Mouse (Mus musculus) liver, embryonic 13.5 days (tissue): ENCODE data around the gene Olfr629. TPM values are rescaled to one million over a fixed set of nuclear protein-coding genes. Genes with fewer than 3 reads are reported as not detected.

Experiments
- ATAC-seq: fragments of 200-750 bp; cut with Nextera tagmentation; 2 replicates; pipeline ENCODE4 v1.8.0; 2017; ENCODE audit warnings: low read depth, mild to moderate bottlenecking, moderate number of reproducible peaks, moderate library complexity
- DNase-seq: peaks from one replicate; pipeline ENCODE4 v3.0.0; 2022
- H3K27ac ChIP-seq: fragments of 300-500 bp; sonication (generic); 2 replicates; pipeline ENCODE4 v1.5.1; 2015; ENCODE audit warnings: moderate library complexity, mild to moderate bottlenecking, inconsistent platforms
- H3K27me3 ChIP-seq: fragments of 300-500 bp; sonication (generic); 2 replicates; pipeline ENCODE4 v1.6.1; 2015; ENCODE audit warnings: mild to moderate bottlenecking, inconsistent platforms
- H3K36me3 ChIP-seq: fragments of 300-500 bp; sonication (generic); 2 replicates; pipeline ENCODE4 v1.6.1; 2015; ENCODE audit warnings: mild to moderate bottlenecking, inconsistent platforms
- H3K4me1 ChIP-seq: fragments of 300-500 bp; sonication (generic); replicated peaks from 2 replicates; pipeline ENCODE4 v1.6.1; 2015; ENCODE audit warnings: inconsistent platforms
- H3K4me2 ChIP-seq: fragments of 300-500 bp; sonication (generic); 2 replicates; pipeline ENCODE4 v1.6.1; 2015; ENCODE audit warnings: inconsistent platforms, mild to moderate bottlenecking, moderate library complexity
- H3K4me3 ChIP-seq: fragments of 300-500 bp; sonication (generic); replicated peaks from 2 replicates; pipeline ENCODE4 v1.5.1; 2015; ENCODE audit warnings: mild to moderate bottlenecking, inconsistent platforms
- H3K9ac ChIP-seq: fragments of 300-500 bp; sonication (generic); 2 replicates; pipeline ENCODE4 v1.6.1; 2015; ENCODE audit warnings: mild to moderate bottlenecking, inconsistent platforms
- H3K9me3 ChIP-seq: fragments of 300-500 bp; sonication (generic); replicated peaks from 2 replicates; pipeline ENCODE4 v1.6.1; 2016; ENCODE audit warnings: inconsistent platforms
- WGBS: fragments of 180-500 bp; shearing (Covaris S2); methylation state at CpG from one replicate; pipeline ENCODE4 v1.1.7; 2015; ENCODE audit not compliant: insufficient replicate concordance; 5-methylcytosine and 5-hydroxymethylcytosine counted together
- polyA plus RNA-seq: library from polyadenylated mRNA; unstranded; fragments of >200 nt; fragmentation: Nextera tagmentation; extraction: Ambion mirVana; gene quantifications from 2 replicates; pipeline ENCODE4 v1.2.1, GENCODE M21; 2015

Olfr629 gene
- polyA plus RNA-seq, 1 experiment from 2014 or later: 0.17 TPM

GRCm38 (mm10) chr7:103712024-103712423, 32.7 kb downstream of the Olfr629 start:
- H3K27me3 ChIP-seq: no peaks in the 10 kb centered on the region
- H3K4me3 ChIP-seq: no peak overlapping the region
- no peak overlapping the region for H3K4me2 ChIP-seq
- DNase-seq (no peak), ATAC-seq (peak; percentile 54; the same call in 1 of the 2 replicates)
- H3K4me1 ChIP-seq: no peaks in the 10 kb centered on the region
- H3K9ac ChIP-seq: no peak overlapping the region
- no peak overlapping the region for H3K27ac ChIP-seq
- H3K36me3 ChIP-seq: no peaks in the 10 kb centered on the region
- no peaks in the 10 kb centered on the region for H3K9me3 ChIP-seq
- WGBS: 22% methylated on average over 2 of the region's 2 CpGs

GRCm38 (mm10) chr7:103699469-103699868, 45.3 kb downstream of the Olfr629 start:
- Histone ChIP-seq H3K36me3 (no peaks in the 10 kb centered on the region), H3K4me1 (no peaks in the 10 kb centered on the region), H3K4me2 (no peak overlapping the region), H3K27ac (no peak overlapping the region), H3K9me3 (no peaks in the 10 kb centered on the region), H3K27me3 (no peaks in the 10 kb centered on the region), H3K9ac (no peak overlapping the region), H3K4me3 (no peak overlapping the region)
- no peak for ATAC-seq
- 78% methylated on average over 4 of the region's 4 CpGs for WGBS
- no peak for DNase-seq

Other genes with a start within 250 kb of the Olfr629 start
- gene Olfr609, start 246.9 kb downstream of the Olfr629 start, polyA plus RNA-seq: not detected in 2 replicates
- gene Olfr610, start 232.8 kb downstream of the Olfr629 start, polyA plus RNA-seq: not detected in 2 replicates
- not detected in 2 replicates for gene Olfr611, start 224.1 kb downstream of the Olfr629 start, polyA plus RNA-seq
- gene Olfr612, start 202.2 kb downstream of the Olfr629 start, polyA plus RNA-seq: not detected in 2 replicates
- gene Olfr613, start 196.9 kb downstream of the Olfr629 start, polyA plus RNA-seq: not detected in 2 replicates
- not detected in 2 replicates for gene Olfr615, start 188.9 kb downstream of the Olfr629 start, polyA plus RNA-seq
- not detected in 2 replicates for gene Olfr616, start 175.8 kb downstream of the Olfr629 start, polyA plus RNA-seq
- not detected in 2 replicates for gene Olfr617, start 171.9 kb downstream of the Olfr629 start, polyA plus RNA-seq
- not detected in 2 replicates for gene Olfr618, start 154.8 kb downstream of the Olfr629 start, polyA plus RNA-seq
- not detected in 2 replicates for gene Olfr619, start 144.4 kb downstream of the Olfr629 start, polyA plus RNA-seq
- gene Olfr620, start 132.4 kb downstream of the Olfr629 start, polyA plus RNA-seq: not detected in 2 replicates
- not detected in 2 replicates for gene Olfr622, start 102.2 kb downstream of the Olfr629 start, polyA plus RNA-seq
- gene Olfr623, start 81.2 kb downstream of the Olfr629 start, polyA plus RNA-seq: not detected in 2 replicates
- 0.02 TPM in 1 of 2 replicates, not detected in the other for gene Olfr624, start 73.8 kb downstream of the Olfr629 start, polyA plus RNA-seq
- gene Olfr625-ps1, start 62.2 kb downstream of the Olfr629 start, polyA plus RNA-seq: not detected in 2 replicates
- not detected in 2 replicates for gene Olfr243, start 30.3 kb downstream of the Olfr629 start, polyA plus RNA-seq
- gene Olfr628, start 14.6 kb downstream of the Olfr629 start, polyA plus RNA-seq: not detected in 2 replicates
- not detected in 2 replicates for gene Olfr630, start 12.4 kb upstream of the Olfr629 start, polyA plus RNA-seq
- not detected in 2 replicates for gene Olfr69, start 26.7 kb upstream of the Olfr629 start, polyA plus RNA-seq
- gene Olfr68, start 34.8 kb upstream of the Olfr629 start, polyA plus RNA-seq: not detected in 2 replicates
- not detected in 2 replicates for gene Olfr67, start 46.9 kb upstream of the Olfr629 start, polyA plus RNA-seq
- 49,070 and 53,102 TPM in 2 replicates for gene Hbb-bt, start 69.1 kb upstream of the Olfr629 start, polyA plus RNA-seq
- gene Hbb-bs, start 83.2 kb upstream of the Olfr629 start, polyA plus RNA-seq: 91,050 and 104,119 TPM in 2 replicates
- gene Hbb-bh2, start 95.6 kb upstream of the Olfr629 start, polyA plus RNA-seq: 0.32 and 0.36 TPM in 2 replicates
- gene Hbb-bh1, start 98.2 kb upstream of the Olfr629 start, polyA plus RNA-seq: 367 and 436 TPM in 2 replicates
- gene Hbb-y, start 108.3 kb upstream of the Olfr629 start, polyA plus RNA-seq: 3,309 and 4,306 TPM in 2 replicates
- gene Olfr66, start 141.3 kb upstream of the Olfr629 start, polyA plus RNA-seq: not detected in 2 replicates
- not detected in 2 replicates for gene Olfr64, start 149.5 kb upstream of the Olfr629 start, polyA plus RNA-seq
- gene Olfr65, start 158.5 kb upstream of the Olfr629 start, polyA plus RNA-seq: not detected in 2 replicates
- gene Olfr631, start 183.9 kb upstream of the Olfr629 start, polyA plus RNA-seq: 0.12 TPM in 1 of 2 replicates, not detected in the other
- 0.21 and 0.33 TPM in 2 replicates for gene Olfr632, start 189.4 kb upstream of the Olfr629 start, polyA plus RNA-seq
- gene Olfr633, start 199.5 kb upstream of the Olfr629 start, polyA plus RNA-seq: not detected in 2 replicates
- gene Olfr635, start 226.2 kb upstream of the Olfr629 start, polyA plus RNA-seq: not detected in 2 replicates